Mouse (Mus musculus) ovary, adult 18-20 months (tissue): ENCODE results near the gene Mthfd1.
A peak's percentile ranks its signal among the peaks of the same experiment; 100 is the strongest.

Experiments used
- DNase-seq: peaks from one replicate; pipeline ENCODE4 v3.0.0; 2022; ENCODE audit warnings: low spot score, mixed read lengths

The Mthfd1 gene

GRCm38 (mm10) chr12:76349680-76350220, 94.7 kb downstream of the Mthfd1 start:
- no peak for DNase-seq

GRCm38 (mm10) chr12:76360868-76361267, 105.8 kb downstream of the Mthfd1 start:
- DNase-seq: no peak

GRCm38 (mm10) chr12:76361405-76362302, 106.6 kb downstream of the Mthfd1 start:
- no peak for DNase-seq

GRCm38 (mm10) chr12:76362303-76362676, 107.2 kb downstream of the Mthfd1 start:
- no peak for DNase-seq

GRCm38 (mm10) chr12:76366276-76366675, 111.2 kb downstream of the Mthfd1 start:
- no peak for DNase-seq

- no peak for DNase-seq
These were observed 112.2 kb downstream of the Mthfd1 start for GRCm38 (mm10) chr12:76367096-76367995.

- no peak for DNase-seq
These were observed 113.2 kb downstream of the Mthfd1 start for GRCm38 (mm10) chr12:76368201-76368789.

- peak; percentile 16 for DNase-seq
These were observed 113.7 kb downstream of the Mthfd1 start for GRCm38 (mm10) chr12:76368790-76369205.
